Mouse (Mus musculus): ENCODE measurements at regions not wholly inside any gene's neighbourhood (a gene's known extent, or its start where the extent isn't known, plus 50 kb on each side); places are given as distances from the start of the nearest gene placed in this dataset.

DNA sequence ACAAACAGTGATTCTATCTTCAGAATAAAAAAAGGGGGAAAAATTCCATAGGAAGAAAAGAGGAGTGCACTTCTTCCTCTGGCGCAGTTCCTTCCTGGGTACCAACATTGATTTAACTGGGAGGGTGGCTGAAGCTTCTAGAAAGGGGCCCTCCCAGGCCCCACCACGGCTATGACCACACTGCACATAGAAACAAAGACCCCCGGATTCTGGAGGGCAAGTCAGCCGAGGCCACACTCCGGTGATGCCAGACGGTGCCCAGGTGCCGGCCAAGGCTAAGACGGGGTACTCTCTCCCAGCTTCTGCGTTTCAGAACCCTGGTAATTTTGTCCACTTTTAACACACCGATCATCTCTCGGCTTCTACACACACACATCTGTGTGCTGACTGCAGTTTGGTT, 435.8 kb downstream of the Zfp536 start:
- no peak for DNase-seq (ENCODE audit: low spot score)

DNA sequence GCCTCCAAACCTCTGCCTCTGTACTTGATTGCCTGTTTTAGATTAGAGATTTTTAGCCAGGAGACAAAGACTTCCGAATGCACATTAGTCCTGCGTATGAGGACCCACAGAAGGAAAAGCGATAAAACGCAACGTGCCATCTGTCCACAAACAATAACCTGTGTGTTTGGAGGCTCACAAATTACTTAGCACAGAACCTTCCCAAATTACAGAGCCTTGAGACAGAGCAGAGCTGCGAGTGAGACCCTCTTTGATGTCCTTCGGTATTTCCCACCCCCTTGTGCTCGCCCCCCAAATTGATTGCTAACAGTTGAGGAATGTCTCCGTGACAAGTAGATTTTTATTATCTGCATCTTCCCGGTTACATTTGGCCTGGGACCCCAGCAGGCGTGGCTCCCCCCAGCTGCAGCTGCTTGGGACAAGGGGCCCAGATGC, 435.4 kb downstream of the Zfp536 start:
- DNase-seq (ENCODE audit: low spot score), result no peak

DNA sequence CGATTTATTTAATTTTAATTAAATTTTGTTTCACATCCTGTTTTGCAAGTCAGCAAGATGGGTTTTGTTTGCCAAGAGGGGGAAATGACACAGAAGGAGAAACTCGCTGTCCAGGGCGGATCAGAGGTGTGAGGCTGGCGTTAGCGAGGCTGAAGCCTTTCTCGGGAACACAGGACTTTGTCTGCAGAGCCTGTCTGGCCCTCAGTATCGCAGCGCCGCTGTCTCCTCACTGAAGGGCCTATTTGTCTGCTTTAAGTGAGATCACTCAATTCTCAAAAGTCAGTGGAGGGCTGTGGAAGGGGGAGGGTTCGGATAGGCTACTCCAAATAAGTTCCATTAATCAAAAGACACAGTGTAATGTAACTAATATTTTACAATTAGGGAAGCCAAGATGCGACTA, 430.8 kb downstream of the Zfp536 start:
- no peak for DNase-seq (ENCODE audit: low spot score)

DNA sequence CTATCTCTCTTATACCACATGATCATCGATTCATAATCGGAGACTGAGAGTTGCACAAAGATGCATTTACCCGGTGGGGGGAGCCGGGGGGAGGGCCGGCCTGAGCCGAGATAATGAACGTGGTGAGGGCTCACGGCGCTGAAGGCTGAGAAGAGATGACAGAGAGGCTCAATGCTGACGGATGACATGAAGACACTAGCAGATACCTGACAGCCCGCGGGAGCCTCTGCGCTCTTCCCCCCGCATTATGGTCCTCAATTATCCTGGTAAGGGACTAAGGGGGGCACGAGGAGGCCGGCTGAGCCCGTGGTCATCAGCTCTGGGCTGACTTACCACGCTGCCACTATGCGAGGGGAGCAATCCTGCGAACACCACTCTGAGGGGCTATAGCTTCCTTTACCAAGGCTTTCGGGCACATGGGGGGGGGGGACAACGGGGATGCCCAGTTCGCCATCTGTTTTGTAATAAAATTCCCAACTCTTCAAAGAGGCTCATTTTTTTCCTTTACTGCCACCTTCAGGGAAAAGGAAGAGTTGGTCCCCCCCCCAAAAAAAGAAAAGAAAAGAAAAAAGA, 430.3 kb downstream of the Zfp536 start:
- no peak for DNase-seq (ENCODE audit: low spot score)

DNA sequence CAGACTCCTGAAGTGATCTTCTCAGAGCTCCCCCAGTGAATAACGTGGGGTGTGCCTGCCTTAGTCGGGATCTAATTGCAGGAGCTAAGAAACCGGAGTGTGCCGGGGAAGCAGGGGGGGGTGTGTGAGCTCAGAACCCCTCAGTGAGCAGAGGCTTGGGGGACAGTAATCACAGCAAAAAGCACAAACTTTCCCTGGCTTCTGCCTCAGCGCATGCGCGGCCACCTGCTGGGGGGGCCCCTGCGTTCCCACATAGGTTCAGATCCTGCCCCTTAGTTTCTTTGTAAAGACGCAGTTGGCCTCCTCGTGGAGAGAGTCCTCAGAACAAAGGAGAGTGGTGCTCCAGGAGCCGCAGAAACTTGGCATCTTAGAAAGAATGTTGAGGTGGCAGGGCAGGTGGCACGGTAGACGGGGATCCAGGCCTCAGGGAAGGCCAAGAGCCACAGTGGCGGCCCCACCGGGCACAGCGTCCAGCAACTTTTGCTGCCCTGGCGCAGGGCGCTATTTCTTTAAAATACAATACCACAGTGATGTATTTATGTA, 429.7 kb downstream of the Zfp536 start:
- no peak for DNase-seq (ENCODE audit: low spot score)

DNA sequence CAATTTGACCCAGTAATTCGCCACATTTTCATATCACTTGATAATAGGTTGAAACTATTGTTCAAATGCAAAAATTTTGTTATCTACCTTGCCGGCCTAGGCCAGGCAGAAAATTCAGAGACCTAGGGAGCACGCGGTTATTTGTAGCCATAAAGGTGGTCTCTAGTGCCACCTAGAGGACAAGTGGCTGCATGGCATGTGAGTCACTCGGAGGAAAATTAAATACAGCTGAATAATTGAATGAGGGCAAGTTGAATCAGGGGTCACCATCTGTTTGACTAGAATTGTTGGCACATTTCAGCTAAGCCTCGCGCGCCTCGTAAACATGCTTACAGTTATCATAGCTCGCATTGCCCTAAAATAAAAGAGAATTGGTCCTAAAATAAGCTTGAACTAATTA, 427.4 kb downstream of the Zfp536 start:
- no peak for DNase-seq (ENCODE audit: low spot score)

DNA sequence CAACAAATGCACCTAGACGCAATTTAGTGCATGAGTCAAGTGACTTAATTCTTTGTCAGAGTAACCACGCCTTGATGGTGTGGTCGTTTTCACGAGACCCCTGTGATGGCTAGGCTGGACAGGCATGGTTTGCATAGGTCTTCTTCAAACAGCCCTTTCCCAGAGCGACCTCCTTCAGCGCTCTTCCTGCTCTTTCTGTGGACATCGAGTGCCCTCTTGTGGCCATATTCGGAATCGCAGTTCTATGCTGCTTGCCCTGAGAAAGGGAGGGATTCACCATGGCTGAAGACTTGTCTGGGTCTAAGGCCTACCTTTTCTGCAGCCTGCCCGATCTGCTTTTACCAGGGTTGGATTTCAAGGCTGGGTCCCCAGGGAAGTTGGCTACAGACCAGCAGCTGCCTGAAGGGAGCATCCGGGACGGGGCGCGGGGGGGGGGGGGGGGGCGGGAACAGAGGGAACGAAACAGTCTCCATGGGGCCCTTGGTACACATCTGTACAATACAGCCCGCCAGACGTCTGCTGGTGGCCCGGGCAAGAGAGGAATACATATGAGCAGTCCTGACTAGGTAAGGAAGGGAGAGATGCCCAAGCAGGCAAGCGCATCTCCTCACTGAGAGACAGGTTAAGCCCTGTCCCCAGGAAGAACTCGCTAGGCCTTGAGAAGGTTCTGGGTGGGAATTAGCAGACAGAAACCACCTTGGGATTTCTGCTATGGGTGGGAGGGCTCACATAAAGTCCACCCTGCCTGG, 415.6 kb downstream of the Zfp536 start:
- peak; percentile 81 for DNase-seq (ENCODE audit: low spot score)

DNA sequence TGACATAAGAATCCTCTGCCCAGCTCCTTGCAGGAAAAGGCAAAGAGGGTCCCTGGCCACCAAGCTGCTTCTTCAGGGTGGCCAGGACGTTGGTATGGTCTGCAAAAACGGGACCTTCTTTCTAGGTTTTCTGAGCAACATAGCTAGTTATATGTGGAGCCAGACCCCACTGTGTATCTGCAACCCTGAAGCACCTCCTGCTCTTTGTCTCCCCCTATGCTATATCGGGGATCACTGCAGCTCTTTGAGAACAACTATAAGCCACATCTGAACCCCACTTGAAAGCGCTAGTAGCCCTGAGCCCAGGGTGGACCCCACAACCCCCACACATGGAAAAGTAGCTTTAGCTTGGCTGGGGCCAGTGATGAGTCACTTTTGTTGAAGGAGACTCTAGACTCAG, 414.9 kb downstream of the Zfp536 start:
- no peak for DNase-seq (ENCODE audit: low spot score)

DNA sequence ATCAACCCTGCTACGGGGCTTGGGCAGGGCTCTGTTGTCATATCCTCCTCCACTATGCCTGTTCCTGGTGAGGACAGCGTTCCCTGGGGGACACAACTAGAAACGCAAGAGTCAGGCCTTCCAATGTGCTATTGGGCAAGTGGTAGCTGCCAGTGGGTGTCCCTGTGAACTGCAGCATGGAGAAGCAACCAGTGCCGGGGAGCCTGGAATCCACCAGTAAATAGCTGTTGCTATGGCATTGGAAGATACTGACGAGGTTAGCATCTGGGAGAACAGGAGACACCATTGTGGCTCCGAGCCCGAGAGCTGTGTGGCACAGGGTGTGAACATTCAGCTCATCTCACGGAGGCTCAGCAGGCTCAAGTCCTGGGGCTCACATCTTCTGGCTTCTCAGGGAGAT, 414.0 kb downstream of the Zfp536 start:
- no peak for DNase-seq (ENCODE audit: low spot score)

DNA sequence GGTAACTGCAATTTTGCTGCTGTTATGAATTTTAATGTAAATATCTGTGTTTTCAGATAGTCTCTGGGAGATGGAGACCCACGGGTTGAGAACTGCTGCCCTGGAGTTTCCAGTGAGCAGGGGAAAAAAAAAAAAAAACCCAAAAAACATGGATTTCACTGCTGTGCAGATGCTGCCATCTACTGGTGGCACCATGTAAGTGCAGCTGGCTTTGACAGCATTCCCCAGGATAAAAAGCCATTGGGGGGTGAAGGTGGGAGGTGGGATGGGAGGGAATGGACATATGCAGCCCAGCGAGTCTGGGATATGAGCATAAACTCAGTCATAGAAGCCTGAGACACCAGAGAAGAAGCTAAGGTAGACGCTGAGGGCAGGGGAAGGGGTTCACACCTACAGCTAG, 413.3 kb downstream of the Zfp536 start:
- no peak for DNase-seq (ENCODE audit: low spot score)

DNA sequence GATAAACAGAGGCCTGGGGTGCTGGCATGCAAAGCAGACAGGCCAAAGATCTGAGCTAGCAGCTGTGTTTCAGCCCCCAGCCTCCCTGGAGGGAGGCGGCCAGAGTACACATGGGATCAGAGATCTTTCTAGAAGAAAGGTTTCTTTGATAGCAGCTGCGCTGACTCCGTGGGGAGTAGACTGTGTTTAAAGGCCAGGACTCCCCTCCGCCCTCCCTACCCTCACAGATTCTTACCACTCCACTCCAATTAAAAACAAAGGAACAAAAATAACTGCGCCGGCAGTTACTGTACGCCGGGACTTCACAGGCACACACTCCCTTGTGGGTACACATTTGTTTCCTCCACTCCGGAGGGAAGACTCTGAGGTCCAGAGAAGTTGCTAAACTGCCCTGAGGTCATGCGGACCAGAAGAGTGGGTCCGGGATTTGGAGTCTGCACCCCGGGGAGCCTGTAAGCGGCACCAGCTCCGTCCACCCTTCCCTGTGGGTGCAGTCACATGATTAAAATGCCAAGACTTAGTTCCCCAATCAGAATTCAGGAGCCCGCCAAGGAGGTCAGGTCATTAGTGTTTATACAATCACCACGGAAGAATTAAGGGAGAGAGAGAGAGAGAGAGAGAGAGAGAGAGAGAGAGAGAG, 411.5 kb downstream of the Zfp536 start:
- DNase-seq (ENCODE audit: low spot score), result peak; percentile 38

DNA sequence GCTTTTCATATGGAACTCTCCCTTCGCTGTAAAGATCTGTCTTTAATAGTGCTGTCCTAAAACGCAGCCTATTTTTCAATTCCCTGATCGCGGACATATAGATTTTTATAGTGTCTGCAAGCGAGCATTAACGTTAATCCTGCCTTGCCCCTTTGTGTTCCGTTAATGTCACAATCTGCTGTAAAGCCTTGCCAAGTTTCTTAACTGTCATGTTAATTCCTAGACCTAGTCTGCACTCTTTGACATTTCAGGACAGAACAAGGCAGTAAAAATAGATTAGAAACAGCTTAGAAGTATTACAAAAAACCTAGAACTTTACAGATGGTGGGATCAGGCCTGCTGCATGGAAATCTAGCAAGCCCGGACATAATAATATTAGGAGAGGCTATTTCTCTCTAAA, 410.6 kb downstream of the Zfp536 start:
- DNase-seq (ENCODE audit: low spot score), result no peak

DNA sequence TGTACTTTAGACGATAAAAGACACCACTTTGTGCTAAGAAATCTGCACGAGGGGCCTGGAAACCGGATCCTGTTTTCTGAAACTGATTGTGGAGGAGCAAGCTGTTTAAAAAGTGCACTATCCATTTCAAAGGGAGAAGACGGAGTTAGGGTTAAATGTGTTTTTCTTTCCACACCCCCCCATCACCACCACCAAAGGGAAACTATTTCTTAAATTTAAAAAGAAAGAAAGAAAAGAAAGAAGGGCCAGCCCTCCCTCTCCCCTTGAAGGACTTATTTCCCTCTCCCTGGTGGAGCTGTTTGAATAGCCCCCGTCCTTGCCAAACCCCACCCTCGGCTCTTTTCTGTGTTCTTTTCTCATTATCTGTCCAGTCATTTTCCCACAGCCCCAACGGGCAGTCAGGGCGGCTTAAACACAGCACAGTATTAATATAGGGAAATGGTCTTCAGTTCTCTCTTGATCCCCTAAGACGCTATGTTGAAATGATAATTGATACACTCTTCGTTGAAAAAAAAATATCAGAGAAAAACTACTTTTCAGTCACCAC, 409.7 kb downstream of the Zfp536 start:
- DNase-seq (ENCODE audit: low spot score), result no peak

DNA sequence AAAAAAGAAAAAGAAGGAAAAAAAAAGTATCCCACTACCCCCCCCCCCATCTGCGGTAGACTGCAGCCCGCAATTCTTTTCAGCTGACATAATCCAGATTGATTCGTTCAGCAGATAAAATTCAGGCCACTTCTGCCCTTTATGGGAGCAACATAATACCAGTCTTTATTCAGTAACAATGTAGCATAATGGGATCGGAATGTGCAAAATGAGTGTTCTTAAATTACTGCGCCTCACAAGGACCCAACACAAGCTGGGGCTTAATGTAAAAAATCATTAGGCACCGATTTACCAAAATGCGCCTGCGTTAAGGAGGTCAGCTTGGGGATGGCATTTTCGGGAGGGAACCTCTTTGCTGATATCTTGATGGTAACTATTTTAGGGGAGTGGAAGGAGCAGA, 409.2 kb downstream of the Zfp536 start:
- DNase-seq (ENCODE audit: low spot score), result no peak

DNA sequence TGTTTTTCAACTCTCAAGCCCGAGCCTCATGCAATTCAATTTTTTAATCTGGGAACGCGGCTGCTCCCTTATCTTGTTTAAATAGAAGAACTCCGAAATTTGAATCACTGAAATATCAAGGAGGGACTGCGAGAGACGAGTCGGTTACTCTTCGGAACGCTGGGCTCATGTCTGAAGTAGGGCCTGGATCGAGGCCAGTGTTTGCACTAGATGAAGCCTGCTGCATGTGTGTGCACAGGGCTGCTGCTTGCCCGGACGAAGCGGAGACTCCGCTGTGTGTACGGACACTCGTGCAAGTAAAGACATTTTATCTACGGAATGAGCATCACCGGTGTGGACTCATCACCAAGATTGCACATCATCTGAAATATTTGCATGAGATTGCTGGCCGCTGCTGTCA, 407.4 kb downstream of the Zfp536 start:
- DNase-seq (ENCODE audit: low spot score), result no peak

DNA sequence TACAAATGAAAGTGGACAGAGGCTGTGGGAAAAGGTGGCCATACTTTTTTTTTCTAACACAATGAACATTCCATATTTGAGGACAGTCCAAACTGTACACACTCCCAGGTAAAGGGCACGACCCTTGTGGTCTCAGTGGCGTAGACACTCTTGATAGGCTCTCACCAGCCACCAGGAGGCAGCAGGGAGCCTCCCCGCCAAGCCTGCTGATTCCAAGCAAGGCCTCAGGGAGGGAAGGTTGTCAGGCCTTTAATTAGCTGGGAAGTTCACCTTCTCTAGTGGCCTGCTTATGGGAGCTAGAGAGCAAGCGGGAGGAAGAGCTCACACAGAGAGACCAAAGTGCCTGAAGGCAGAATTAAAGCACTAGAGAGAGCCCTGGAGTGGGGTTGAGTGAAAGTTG, 403.7 kb downstream of the Zfp536 start:
- DNase-seq (ENCODE audit: low spot score), result no peak

DNA sequence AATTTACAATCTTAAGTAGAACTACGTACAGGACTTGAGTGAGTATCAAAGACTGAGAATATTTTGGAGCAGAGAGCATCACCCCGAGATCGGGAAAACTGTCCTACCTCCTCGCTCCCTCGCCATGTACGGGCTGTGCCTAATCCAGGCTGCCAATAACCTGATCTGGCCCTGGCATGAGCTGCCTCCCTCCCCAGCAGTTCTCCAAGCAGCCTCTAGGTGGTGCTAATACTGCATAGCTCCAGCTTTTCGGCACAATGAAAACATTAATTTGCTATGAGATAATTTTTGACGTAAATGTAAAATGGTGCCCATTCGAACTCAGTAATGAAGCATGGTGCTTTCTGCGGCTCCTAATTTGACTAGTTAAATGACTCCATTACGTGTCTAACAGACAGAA, 399.6 kb downstream of the Zfp536 start:
- peak; percentile 54 for DNase-seq (ENCODE audit: low spot score)

DNA sequence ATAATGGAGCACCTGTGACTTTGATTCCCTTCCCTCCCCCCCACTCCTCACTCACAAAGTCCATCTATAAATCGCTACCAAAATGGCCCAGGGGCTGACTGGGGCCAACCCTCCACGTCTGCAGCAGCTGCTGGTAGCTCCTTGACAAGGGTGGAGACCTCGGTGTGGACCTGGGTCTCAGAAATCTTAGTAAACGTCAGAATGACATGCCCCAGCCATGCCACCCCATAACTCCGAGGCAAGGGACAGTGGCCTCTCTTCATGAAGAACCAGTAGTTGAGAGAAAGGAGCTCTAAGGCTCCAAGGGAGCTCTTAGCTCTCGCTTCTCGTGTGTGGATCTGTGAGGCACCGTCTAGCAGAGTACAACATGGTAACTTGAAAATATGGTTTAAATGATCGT, 398.4 kb downstream of the Zfp536 start:
- no peak for DNase-seq (ENCODE audit: low spot score)

DNA sequence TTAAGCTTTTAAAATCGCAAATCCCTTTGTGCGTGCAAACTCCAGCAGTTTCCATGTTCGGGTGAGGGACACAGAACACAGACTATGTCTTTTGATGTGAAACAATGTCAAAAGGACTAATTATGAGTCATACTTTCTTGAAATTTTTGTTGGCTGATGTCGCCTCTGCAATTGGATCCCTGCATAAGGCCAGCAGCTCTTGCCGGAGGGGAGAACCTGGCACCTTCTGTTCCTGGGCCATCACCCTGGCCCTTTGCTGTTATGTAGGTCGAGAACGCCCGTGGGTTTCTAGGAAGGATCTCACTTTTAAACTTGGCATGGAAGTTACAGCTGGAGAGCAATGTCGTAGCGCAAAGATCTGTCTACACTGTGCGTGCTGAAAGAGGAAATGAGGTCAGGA, 397.9 kb downstream of the Zfp536 start:
- no peak for DNase-seq (ENCODE audit: low spot score)

DNA sequence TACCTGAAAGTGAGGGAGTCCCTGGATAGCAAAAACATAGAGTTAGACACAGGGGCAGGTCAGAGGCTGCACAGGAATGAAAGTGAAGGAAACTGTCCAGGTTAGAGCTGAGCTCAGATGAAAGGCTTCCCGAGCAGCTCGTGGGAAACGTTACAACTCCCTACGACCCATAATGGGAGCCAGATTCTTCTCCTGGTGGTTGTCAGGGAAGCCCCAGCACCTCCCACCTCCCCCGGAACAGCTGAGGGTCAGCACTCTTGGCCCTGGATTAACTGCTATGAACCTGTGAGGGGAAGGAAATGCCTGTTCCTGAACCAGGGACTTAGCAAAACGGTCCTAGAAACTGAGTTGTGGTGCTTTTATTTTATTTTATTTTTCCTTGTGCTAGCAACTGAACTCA, 397.2 kb downstream of the Zfp536 start:
- DNase-seq (ENCODE audit: low spot score), result no peak

DNA sequence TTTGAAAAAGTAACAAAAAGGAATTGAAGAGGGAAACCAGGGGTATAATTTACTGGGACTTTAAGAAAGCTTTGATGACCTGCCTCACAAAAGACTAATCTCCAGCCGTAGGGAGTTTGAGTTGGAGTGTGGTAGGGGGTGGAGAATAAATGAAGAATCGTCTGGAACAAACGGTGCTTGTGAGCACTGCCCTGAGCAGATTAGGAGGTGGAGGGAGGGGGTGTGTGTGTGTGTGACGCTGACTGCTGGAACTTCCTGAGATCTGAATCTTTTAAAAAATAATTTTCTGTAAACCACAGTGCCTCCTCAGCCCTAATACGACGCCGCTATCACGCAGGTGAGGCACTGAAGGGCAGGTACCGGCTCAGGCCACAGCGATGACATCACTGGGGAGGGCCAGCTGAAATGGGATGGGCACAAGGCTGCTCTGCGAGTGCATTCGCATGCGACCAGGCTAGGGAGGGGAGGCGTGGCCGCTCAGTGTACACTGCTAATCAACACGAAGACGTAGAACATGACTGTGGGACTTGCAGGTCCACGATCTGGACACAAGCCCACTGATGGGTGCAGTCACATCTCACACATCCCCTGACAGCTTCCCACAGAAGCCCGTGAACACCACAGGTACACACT, 395.4 kb downstream of the Zfp536 start:
- DNase-seq (ENCODE audit: low spot score), result no peak

DNA sequence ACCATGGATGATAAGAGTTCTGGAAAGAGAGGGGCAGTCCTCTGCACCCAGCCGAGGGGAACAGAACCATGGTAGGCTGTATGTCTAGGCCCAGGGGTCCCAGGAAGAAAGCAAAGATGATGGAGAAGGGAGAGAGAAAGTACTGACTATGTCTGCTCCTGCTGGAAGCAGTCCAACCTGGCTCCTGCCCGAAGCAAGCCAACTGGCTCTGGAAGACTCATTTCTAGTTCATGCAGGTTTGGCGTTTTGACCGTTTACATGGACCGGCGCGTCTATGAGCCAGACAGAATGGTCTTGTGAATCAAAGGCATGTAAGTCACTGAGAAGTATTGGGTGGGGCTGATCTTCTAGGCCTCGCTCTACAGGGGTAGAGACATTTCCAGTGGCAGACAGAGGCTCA, 385.6 kb downstream of the Zfp536 start:
- DNase-seq (ENCODE audit: low spot score), result no peak
